In the genomic region with DNA sequence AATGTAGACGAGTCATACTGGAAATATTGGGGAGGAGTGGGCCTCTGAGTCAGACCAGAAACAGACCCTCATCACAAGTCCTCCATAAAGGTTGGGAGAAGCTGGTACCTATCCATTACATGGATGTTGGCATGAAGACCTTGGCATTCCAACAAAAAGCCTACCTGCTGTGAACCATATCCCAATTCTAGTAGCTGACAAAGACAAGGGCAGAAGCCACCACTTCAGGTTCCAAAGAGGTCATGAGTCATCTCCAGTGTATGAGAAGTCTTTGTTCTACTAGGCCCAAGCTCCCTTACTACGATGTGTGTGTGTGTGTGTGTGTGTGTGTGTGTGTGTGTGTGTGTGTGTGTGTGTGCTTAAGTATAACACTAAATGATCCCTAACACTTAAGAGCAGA, we compare ENCODE assay signal across 12 mouse cellular contexts.
"Had no signal": no experiment of that assay in that cellular context is flagged by ENCODE, and none has a peak within 500 bp of the region (broad histone marks: within the 10 kb centered on the region; RNA-seq: fewer than 3 reads in every experiment).

No protein-coding gene starts in this region.

- H3K36me3 ChIP-seq: limb, embryonic 13.5 days; midbrain, embryonic 13.5 days had no signal

- H3K9me3 ChIP-seq: limb, embryonic 13.5 days; midbrain, embryonic 13.5 days had no signal

- DNase-seq: kidney, adult 8-10 months; kidney, postnatal 25 days; left cerebral cortex, postnatal 4 days; lung, embryonic 14.5 days; lung, postnatal 14 days; right cerebral cortex, postnatal 14 days; thymus, adult 18-20 months; thymus, postnatal 14 days had no signal

- ATAC-seq: midbrain, embryonic 13.5 days had no signal

- H3K27me3 ChIP-seq: midbrain, embryonic 13.5 days had no signal

- H3K9ac ChIP-seq: limb, embryonic 13.5 days; lung, embryonic 14.5 days; midbrain, embryonic 13.5 days had no signal

- H3K4me3 ChIP-seq: limb, embryonic 13.5 days; midbrain, embryonic 13.5 days had no signal

- H3K27ac ChIP-seq: limb, embryonic 13.5 days; macrophage; midbrain, embryonic 13.5 days had no signal

- H3K4me2 ChIP-seq: limb, embryonic 13.5 days; liver, embryonic 11.5 days; lung, embryonic 14.5 days; midbrain, embryonic 13.5 days had no signal
